Mouse (Mus musculus) kidney, adult 9 months (tissue): Measurements from ENCODE around the gene F5.

Experiments
- DNase-seq: peaks from one replicate; pipeline ENCODE4 v3.0.0; 2022

The F5 gene

DNA sequence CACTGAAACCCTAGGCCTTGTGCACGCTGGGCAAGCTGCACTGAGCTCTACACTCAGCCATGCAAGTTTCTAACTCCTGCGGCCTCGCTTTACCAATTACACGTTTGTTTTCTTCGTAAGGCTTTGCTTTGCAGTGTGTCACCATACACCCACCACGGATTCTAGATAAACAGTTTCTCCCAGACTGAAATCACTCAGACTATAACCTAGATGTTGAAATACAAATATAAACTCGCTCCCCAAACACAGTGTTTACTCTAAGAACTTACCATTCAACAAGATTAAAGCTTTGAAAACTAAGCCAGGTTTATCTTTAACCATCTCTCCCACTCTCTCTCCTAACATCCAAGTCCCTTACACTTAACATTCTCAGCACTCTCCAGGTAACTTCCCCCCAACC is 83.4 kb downstream of the F5 start:
- no peak for DNase-seq

GRCm38 (mm10) chr1:164236078-164236477 is 84.4 kb downstream of the F5 start:
- DNase-seq, result peak; percentile 28

DNA sequence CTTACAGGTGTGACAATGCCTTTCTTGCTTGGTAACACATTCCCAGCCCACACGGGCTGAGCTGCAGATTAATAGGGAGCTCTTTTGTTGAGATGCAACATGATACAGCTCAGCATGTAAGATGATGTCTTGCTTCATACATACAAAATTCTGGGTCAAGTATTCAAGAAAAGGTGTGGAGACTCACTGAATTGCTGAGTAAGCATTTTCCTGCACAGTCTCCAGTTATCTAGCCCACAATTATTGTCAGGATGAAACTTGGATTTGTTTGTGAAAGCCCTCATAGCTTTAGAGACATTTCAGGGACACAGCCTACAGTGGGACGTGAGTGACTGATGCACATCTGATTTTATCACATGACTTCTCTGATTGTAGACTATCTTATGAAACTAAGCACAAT is 89.9 kb downstream of the F5 start:
- no peak for DNase-seq

DNA sequence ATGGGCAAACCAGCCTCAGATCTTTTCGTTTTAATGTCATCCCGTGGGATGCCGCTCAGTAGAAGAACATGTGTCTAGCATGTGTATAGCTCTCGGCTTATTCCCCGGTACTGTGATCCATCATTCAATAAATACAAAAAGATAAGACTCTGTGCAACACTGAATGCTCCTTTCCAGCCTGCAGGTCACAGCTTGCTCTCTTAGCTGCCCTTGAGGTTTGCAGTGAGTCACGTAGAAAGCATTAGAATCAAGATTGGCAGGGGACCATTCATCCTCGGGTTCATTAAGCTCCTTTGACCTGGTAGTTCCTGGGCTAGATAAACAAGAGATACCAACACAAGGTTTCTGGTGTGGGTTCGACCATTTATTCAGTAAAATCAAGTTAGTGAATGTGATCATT is 91.2 kb downstream of the F5 start:
- DNase-seq, result no peak

DNA sequence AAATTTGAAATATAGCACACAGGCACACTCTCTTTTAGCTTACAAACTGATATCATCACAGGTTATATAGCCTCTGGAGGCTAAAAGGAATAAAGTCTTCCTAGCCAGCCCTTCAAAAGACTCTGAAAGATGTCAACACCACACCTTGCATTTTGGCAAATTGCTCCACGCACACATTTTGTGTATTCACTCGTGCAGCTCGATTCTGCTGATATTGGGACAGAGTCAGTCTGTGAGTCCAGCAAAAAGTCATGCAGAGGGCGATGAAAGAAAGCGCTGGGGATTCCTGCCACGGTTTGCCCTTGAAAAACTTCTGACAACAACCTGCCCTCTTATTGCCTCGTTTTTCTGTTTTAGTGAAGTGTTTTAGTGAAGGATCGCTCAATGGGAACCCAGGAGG is 95.8 kb downstream of the F5 start:
- no peak for DNase-seq

- no peak for DNase-seq
These were observed 96.3 kb downstream of the F5 start for GRCm38 (mm10) chr1:164247971-164248370.

GRCm38 (mm10) chr1:164248465-164249331 is 97.1 kb downstream of the F5 start, which contains the start of gene Slc19a2:
TSS of gene Slc19a2 (plus strand) at chr1:164249046.
- DNase-seq, result peak; percentile 98

- no peak for DNase-seq
These were observed 97.7 kb downstream of the F5 start for GRCm38 (mm10) chr1:164249332-164249711.

DNA sequence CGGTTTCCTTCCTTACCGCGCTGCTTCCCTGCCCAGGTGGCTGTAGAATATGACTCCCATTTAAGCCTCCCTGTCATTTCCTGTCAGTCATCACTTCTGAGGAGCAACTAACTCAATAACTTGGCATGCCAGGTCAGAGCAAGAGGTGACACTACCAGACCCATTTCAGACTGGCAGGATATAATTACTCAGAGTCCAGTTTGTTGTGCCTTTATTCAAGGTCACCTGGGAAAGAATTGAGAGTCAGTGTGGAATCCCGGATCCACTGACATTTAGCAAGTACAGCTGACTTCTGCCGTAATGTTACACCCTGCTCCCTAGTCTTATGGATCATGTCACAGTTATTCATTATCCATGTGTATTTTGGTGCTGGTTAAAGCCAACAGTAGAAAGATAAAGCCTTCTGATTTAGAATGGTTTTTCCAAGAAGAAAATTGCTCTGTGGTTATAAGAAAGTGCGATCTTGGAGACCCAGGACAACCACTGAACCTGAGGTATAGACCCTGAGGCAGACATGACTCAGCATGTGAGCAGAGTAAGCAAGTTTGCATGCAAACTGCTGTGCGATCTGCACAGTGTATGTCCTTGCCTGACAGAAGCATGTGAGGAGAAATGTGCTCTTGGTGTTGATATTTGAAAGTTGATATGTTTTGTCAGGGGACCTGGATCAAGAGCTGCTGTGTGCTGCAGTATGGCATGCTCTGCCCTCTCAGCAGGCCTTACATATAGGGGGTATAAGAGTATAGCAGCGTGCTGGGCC is 98.9 kb downstream of the F5 start:
- DNase-seq, result peak; percentile 17

DNA sequence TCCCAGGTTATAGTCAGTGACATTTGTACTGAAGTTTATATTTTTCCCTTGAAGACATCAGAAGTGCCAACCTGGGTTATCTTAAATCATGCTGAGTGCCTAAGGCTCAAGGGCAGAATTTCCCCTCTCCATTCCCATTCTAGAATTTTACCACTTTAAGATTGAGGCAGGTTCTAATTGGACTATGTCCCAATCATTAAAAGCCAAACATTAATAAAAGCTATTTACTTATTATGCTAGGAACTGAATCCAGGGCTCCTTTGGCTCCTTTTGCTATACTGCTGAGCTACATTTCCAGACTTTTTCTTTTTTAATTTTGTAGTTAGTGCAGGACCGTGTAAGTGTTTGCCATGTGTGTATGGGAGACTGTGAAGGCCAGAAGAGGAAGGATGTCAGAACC is 99.8 kb downstream of the F5 start:
- no peak for DNase-seq

- no peak for DNase-seq
These were observed 100.9 kb downstream of the F5 start for GRCm38 (mm10) chr1:164252551-164252950.

GRCm38 (mm10) chr1:164254836-164255235 is 103.2 kb downstream of the F5 start:
- DNase-seq, result no peak

GRCm38 (mm10) chr1:164260171-164261028 is 108.8 kb downstream of the F5 start:
- no peak for DNase-seq

DNA sequence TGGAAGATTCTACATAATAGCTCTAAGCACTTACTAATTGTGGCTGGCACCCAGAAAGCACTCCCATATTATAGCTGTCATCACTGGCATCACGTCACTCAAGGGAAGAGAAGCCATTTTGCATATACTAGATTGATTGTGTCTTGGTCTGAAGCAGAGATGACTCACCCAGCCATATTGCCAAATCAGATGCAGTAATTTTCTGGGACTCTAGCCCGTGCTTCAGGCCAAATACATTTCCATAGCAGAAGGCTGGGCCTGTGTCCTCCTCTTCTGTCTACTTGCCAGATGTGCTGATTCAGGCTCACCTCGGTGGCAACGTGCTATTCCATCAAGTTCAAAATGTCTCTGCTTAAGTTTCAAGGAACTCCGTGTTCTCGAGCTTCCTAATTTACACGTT is 109.9 kb downstream of the F5 start:
- DNase-seq, result no peak
